Mouse (Mus musculus): ENCODE measurements around the gene Hlcs.
A peak's percentile ranks its signal among the peaks of the same experiment; 100 is the strongest.

Gene Hlcs

DNA sequence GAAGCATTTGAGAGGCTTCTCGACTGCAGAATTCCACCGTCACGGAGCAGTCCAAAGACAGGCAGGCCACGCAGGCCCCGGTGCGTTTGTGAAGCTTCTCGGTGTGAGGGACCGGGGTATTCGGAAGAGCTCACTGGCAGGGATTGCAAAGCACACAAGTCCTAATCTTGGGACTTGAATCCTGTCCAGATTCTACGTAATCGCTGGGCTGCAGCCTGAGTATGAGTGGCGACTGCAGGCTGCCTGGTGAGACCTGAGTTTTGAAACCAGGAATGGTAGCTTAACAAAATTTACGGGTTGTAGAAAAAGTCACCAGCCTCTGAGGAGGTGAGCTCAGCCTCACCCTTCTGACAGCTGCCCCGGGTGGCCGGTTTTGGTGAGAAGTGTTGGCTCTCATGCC, 64.7 kb downstream of the Hlcs start:
- ATAC-seq (ENCODE audit: low TSS enrichment) = no peak

- ATAC-seq (ENCODE audit: low TSS enrichment) = no peak
Measured at GRCm38 (mm10) chr16:94246976-94247375, 66.4 kb downstream of the Hlcs start.

DNA sequence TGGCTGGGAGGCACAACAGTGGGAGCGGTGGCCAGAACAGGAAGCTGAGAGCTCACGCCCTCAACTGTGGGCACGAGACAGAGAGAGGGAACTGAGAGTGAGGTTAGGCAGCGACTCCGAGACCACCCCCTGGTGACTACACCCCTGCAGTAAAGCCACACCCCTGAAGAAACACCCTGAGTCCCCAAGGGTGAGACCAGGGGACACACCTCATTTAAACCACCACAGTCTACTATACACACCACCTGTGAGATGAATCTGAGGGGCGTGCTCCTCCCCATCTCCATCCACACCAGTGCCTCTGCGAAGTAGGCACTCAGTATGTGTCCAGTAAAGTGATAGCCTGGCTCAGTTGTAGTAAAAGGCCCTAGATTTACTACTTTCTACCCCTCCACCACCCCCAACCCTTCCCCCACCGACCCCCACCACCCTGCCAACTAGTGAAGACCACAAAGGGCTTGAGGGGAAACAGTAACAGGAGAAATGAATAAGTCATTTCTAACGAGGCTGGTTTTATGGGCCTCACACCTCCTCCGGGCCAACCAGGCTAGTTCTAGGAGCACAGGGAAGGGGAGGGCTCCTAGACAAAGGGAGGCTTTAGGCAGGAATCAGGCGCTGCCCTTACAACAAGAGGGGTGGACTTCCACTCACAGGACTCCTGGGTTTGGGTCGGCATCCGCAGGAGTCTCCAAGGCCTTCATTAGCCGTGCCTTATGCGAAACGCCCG, 67.2 kb downstream of the Hlcs start:
- ATAC-seq (ENCODE audit: low TSS enrichment) = no peak

- peak; percentile 74 for ATAC-seq (ENCODE audit: low TSS enrichment)
Measured at GRCm38 (mm10) chr16:94241126-94241525, 72.2 kb downstream of the Hlcs start.

GRCm38 (mm10) chr16:94240190-94240589, 73.2 kb downstream of the Hlcs start:
- no peak for ATAC-seq (ENCODE audit: low TSS enrichment)

DNA sequence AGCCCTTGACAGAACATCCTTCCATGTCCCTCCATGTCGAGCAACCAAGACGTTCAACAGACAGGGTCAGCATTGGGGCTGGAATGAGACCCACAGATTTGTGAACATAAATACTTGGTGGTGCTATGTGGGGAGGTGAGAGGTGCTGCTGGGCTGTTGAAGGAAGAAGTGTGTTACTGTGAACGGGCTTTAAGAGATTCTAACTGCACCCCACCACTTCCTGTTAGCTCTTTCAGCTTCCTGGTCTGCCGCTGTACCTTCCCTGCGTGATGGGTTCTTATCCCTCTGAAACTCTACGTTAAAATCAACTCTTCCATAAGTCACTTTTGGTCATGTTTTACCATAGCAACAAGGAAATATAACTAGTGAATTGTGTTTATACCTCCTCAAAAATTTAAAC, 73.8 kb downstream of the Hlcs start:
- ATAC-seq (ENCODE audit: low TSS enrichment) = no peak

DNA sequence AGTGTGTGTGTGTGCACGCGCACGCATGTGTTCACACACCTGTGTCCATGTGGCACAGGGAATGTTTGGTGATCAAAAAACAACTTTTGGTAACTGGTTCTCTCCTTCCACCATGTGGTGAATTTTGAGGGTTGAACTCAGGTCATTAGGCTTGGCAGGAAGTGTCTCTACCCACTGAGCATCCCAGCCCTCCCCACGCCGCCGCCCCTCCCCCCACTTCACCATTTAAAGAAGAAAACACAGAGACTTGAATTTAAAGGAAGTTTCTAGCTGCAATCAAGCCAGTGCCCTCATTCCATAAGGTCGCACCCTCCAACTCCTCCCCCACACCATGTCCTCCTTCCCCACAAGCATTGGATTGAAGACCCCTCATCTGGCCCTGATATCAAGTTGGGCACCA, 74.2 kb downstream of the Hlcs start:
- ATAC-seq (ENCODE audit: low TSS enrichment) = no peak

DNA sequence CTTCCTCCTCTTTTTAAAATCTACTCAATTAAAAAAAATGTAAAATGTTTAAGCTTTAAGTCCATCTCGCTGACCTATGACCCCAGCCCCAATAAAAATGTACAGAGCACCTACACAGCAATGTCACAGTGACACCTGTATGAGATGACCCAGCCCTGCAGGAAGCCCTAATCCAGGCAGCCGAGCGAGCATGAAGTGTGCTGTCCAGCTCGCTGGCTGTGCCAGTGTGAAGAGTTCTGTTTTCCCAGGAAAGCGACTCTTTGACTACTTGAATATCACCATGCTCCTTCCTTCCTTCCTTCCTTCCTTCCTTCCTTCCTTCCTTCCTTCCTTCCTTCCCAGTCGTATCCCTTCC, 76.3 kb downstream of the Hlcs start:
- ATAC-seq (ENCODE audit: low TSS enrichment) = no peak

DNA sequence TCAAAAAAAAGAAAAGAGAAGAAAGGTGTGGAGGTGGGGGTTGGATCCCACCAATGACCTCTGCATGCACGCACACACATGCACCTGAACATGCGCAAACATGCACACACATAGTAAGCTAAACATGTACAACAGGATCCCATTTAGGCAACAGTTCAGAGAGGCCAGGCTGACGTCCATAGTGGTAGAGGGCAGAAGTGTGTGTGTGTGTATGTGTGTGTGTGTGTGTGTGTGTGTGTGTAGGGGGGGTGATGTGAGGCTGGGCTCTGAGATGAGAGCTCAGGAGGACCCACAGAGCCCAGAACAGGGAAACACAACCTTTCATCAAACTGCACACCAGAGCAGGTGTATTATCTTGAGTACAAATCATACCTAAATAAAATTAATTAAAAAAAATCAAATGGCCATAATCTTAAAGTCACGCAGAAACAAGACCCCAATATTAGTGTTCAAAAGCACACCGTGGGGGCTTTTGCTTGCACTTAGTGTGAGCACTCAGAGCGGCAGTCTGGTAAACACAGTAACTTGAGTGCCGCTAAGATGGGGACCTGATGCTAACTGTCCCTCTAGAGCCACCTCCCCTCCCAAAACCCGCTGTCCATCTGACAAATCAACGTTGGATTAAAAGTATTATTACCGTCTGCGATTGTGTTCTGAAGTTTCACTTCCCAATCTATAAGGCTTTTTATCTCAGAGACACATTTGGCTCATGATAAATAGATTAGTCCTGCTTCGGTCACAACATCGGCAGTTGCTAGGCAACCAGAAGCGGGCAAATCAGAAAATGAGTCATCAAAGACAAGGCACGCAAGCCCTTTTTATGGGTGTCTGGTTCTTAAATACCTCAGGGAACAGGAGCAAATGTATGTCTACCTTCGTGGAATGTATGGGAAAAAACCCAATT, 76.9 kb downstream of the Hlcs start:
- peak; percentile 64; the same call in 1 of the 2 replicates for ATAC-seq (ENCODE audit: low TSS enrichment)

DNA sequence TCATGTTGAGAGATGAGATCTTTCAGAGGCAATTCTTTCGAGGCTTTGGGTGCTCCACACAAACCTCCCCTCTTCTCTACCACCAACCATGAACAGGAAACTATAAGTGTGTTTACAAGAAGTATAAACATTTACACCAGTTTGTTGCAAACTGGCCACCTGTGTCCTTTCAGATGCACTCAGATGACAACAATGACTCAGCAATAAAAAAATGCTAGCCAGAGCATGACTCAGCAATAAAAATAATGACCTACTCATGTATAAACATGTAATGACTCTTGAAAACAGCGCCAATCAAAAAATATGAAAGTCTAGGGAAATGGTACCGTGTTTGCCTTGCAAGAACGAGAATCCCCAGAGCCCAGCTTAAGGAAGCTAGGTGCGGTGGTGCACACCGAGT, 77.7 kb downstream of the Hlcs start:
- ATAC-seq (ENCODE audit: low TSS enrichment) = no peak

DNA sequence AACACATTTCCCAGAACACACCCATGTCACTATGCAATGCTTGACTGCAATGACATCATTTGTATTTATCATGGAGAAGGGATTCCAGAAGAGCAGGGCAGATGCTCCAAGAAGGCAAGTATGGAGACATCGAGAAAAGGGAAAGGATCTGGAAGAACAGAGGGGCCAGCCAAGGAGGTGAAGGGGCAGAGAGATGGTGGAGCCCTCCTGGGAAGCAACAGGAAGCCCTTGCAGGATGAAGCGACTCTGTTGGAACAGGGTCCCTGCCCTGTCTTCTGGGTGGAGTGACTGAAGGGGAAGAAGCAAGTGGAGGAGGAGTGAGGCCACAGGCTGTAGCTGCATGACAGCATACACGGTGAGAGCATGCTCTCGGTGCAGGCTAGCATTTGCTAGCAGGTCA, 79.2 kb downstream of the Hlcs start:
- ATAC-seq (ENCODE audit: low TSS enrichment) = no peak

GRCm38 (mm10) chr16:94230909-94231575, 82.3 kb downstream of the Hlcs start:
- no peak for ATAC-seq (ENCODE audit: low TSS enrichment)

DNA sequence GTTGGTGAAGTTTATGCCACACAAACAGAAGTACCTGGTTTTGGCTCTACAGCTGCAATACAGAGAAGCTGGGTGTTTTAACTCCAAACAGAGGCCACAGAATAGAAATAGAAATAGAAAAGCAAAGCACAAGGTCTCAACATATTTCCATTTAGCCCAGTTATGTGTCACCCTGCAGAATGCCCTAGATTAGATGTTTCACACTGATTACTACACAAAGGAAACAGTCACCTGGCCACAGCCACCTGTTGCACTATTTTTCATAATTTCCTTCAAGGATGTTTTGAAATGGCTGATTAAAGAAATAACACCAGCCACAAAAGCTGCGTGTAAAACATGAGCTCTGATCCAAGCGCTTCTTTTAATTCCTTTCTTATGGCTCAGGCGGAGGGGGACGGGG, 82.9 kb downstream of the Hlcs start:
- ATAC-seq (ENCODE audit: low TSS enrichment) = no peak

- no peak for ATAC-seq (ENCODE audit: low TSS enrichment)
Measured at GRCm38 (mm10) chr16:94229890-94230289, 83.5 kb downstream of the Hlcs start.

DNA sequence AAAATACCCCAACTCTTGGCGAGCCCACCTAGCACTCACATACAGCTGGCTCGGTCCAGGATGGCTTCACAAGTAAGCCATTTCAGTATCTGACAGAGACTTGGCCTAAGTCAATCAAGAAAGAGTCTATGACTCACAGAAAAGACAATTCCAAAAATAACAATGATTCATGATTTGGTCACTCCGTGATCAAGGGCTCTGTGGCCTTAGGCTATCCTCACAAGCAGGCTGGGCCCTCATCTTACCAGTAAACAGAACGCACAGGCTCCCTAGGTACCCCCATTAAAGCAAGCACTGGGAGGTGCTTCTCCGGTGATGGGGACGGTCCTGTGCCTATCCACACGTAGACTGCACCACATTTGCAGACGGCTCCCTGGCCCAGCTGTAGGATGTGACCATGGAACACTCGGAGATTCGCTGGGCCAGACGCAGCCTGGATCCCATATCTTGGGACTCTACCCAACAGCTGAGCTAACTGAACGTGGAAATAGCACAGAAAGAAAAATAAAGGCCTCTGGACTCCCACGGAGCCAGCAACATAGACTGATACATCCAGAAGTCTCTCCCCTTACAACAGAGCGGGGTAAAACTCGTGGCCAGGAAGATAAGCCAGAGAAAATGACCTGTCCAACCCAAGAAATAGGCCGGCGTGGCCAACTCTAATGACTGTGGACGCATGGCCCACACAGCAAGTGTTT, 84.4 kb downstream of the Hlcs start:
- no peak for ATAC-seq (ENCODE audit: low TSS enrichment)

DNA sequence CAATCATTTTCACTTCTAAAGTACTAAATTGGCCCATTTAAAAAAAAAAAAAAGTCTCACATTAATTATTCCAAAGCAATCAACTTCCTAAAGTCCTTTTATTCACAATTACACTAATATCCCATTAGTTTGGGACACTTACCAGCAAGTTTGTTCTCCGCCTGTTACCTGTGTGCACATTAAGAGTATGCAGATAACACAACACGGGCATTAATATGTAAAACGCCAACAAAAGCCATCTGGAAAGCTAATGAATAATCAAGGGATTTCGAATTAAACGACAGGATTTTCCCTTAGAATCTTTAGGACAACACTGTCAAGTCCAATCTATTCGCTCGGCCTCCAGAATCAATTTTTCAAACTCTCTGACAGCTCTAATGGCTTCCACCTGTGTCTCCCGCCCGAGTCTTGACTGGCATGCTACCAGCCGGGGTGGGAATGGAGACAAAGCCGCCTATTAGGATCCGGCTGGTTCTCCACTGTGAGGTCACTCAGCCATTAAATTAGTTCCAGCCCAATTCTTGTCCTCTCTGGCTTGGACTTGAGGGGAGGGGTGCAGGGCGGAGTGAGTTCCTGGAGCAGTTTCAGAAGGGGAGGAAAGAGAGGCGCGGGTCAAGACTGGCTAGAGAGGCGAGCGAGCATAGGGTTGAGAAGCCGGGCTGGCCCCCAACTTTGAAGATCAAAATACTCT, 85.9 kb downstream of the Hlcs start:
- ATAC-seq (ENCODE audit: low TSS enrichment) = peak; percentile 27

DNA sequence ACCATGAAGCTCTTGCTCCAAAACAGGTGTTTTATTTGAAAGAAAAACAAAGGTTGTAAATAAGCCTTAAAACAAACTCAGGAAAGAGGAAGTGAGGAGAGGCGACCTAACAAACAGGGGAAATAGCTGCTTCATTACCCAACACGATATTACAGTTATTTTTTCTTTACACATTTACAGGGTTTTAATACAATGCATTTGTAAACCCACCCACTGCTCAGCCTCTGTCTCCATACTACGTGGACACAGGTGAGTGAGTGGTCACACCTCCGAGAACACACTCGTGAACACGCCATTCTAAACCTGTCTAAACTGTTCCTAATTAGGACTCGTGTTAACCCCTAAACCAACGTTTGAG, 90.0 kb downstream of the Hlcs start:
- ATAC-seq (ENCODE audit: low TSS enrichment) = no peak

DNA sequence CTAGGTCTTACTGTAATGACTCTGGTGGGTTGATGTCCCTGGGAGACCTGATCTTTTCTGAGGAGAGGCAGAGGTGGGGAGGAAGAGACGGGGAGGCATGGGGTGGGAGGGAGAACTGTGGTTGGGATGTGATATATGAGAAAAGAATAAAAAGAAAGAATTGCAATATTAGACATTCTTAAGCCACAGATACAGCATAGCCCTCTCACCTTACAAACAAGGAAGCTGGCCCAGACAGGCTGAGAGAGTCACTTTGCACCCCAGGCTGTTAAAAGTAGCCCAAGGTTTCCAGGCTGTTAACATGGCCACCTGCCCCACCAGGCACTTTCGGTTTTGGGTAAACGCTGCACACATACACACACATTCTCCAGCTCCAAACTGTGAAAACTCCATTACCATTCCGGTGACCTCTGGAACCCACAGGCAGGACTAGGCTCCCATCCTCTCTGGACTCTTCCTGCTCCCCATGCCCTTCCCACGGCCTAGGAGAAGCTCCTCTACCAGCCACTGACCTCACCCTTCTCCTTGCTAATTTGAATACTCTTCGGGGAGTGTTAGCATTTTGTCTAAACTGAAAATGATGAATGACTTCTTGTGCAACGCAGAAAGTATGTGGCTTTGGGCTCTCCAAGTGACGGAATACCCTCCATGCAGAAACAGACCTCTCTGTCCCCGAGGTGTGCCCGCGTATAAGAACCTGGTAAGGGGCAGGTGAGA, 90.6 kb downstream of the Hlcs start:
- no peak for ATAC-seq (ENCODE audit: low TSS enrichment)

GRCm38 (mm10) chr16:94210689-94211357, 102.5 kb downstream of the Hlcs start:
- no peak for ATAC-seq (ENCODE audit: low TSS enrichment)

DNA sequence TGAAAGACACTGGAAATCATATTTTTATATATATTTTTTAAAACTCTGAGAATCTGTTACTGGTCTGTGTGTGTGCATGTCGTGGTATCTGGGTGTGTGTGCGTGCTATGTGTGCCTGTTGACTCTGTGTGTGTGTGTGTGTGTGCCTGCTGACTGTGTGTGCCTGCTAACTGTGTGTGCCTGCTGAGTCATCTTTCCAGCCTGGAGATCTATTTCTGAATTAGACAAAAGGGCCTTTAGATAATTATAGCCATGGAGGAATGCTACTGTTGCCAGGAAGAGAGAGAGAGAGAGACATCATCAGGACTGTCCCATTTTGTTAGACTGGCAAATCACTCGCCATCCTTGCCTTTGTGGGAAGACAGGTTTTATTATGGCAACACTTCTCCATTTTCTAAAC, 103.7 kb downstream of the Hlcs start:
- ATAC-seq (ENCODE audit: low TSS enrichment) = peak; percentile 83

All from frontal cortex, adult (tissue).